Comparison of ENCODE assay signal across 23 mouse cellular contexts in the genomic region with DNA sequence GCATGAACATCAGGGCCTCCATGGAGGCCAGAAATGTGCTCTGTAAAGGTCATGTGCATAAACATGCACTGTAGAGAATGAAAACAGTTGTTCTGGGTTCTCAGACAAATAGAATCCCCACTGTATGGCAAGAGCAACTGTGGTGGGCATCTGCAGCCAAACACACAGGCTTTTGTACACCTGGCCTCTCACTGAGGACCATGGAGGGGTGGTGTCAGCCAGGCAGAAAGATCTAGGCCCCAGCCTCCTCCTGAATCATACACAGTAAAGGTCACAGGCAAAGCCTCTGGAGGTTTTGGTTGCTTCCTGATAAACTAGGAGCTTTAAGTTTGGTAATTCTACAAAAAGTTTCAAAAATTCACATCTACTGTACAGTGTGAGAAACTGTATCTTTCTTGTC. TPM values are rescaled to one million over a fixed set of nuclear protein-coding genes. Genes with fewer than 3 reads are reported as not detected.
A peak's percentile ranks its signal among the peaks of the same experiment; 100 is the strongest.
DNase-seq lines count a peak whose midpoint lies in the region; ATAC-seq and TF ChIP-seq lines count a peak whose summit lies in the region.
"Had no signal": no experiment of that assay in that cellular context is flagged by ENCODE, and none has a peak within 500 bp of the region (broad histone marks: within the 10 kb centered on the region; RNA-seq: fewer than 3 reads in every experiment).

No protein-coding gene starts in this region.

- H3K4me2 ChIP-seq in embryonic facial prominence, embryonic 14.5 days (ENCODE audit: low read depth, low read length): no peak overlapping the region
- H3K4me2 ChIP-seq: embryonic facial prominence, embryonic 12.5 days; embryonic facial prominence, embryonic 15.5 days; forebrain, embryonic 12.5 days had no signal

- H3K4me3 ChIP-seq in embryonic facial prominence, embryonic 14.5 days (ENCODE audit: low read depth, low read length): no peak overlapping the region
- no peak overlapping the region for H3K4me3 ChIP-seq in embryonic facial prominence, embryonic 10.5 days
- no peak overlapping the region for H3K4me3 ChIP-seq in kidney, adult 2 months (ENCODE audit: insufficient read depth, low read depth, low read length)
- H3K4me3 ChIP-seq: embryonic facial prominence, embryonic 12.5 days; embryonic facial prominence, embryonic 15.5 days; erythroblast, embryonic 14.5 days; forebrain, embryonic 10.5 days; forebrain, embryonic 12.5 days had no signal

- H3K4me1 ChIP-seq in embryonic facial prominence, embryonic 14.5 days (ENCODE audit: control insufficient read depth, insufficient read depth, low read length): no peaks in the 10 kb centered on the region
- peaks cover 8% of the 10 kb centered on the region for H3K4me1 ChIP-seq in embryonic facial prominence, embryonic 10.5 days
- H3K4me1 ChIP-seq in kidney, adult 2 months (ENCODE audit: control insufficient read depth, insufficient read depth, low read length): peaks cover 42% of the 10 kb centered on the region
- H3K4me1 ChIP-seq: embryonic facial prominence, embryonic 12.5 days had no signal

- H3K9ac ChIP-seq in embryonic facial prominence, embryonic 14.5 days (ENCODE audit: low read depth, low read length): no peak overlapping the region
- H3K9ac ChIP-seq: embryonic facial prominence, embryonic 12.5 days; embryonic facial prominence, embryonic 15.5 days; forebrain, embryonic 12.5 days had no signal

- no peak for TF ChIP-seq POLR2A in kidney, adult 2 months (IDR thresholded peaks at IDR 0.05; ENCODE audit: low read depth, low read length)

- TF ChIP-seq CTCF in kidney, adult 2 months (conservative IDR thresholded peaks at IDR 0.05; ENCODE audit: insufficient read depth, insufficient read length, low read depth, low read length): no peak

- H3K27ac ChIP-seq in embryonic facial prominence, embryonic 14.5 days (replicated peaks; ENCODE audit: low read depth, low read length): no peak overlapping the region
- H3K27ac ChIP-seq in embryonic facial prominence, embryonic 10.5 days (replicated peaks): no peak overlapping the region
- 0 out of 2 replicates have a peak overlapping the region, but pooled peaks have one; percentile 24 for H3K27ac ChIP-seq in kidney, adult 2 months (ENCODE audit: insufficient read depth, low read depth, low read length)
- H3K27ac ChIP-seq: embryonic facial prominence, embryonic 12.5 days; embryonic facial prominence, embryonic 15.5 days; forebrain, embryonic 10.5 days; forebrain, embryonic 12.5 days had no signal

- ATAC-seq in embryonic facial prominence, embryonic 14.5 days (ENCODE audit: low read depth): no peak
- ATAC-seq: forebrain, embryonic 14.5 days; forebrain, embryonic 16.5 days had no signal

- no peaks in the 10 kb centered on the region for H3K27me3 ChIP-seq in embryonic facial prominence, embryonic 14.5 days (replicated peaks; ENCODE audit: control insufficient read depth, insufficient read depth, low read length)
- H3K27me3 ChIP-seq in embryonic facial prominence, embryonic 10.5 days (replicated peaks; ENCODE audit: low read depth, poor library complexity, severe bottlenecking): no peaks in the 10 kb centered on the region
- no peaks in the 10 kb centered on the region for H3K27me3 ChIP-seq in kidney, adult 2 months (replicated peaks; ENCODE audit: control insufficient read depth, insufficient read depth, low read length)
- H3K27me3 ChIP-seq: embryonic facial prominence, embryonic 12.5 days; embryonic facial prominence, embryonic 15.5 days; forebrain, embryonic 12.5 days had no signal

- H3K36me3 ChIP-seq in embryonic facial prominence, embryonic 14.5 days (ENCODE audit: control insufficient read depth, insufficient read depth, low read length): no peaks in the 10 kb centered on the region
- peaks cover 9% of the 10 kb centered on the region for H3K36me3 ChIP-seq in embryonic facial prominence, embryonic 10.5 days (replicated peaks)
- no peaks in the 10 kb centered on the region for H3K36me3 ChIP-seq in kidney, adult 2 months (ENCODE audit: control insufficient read depth, insufficient read depth, low read length)
- H3K36me3 ChIP-seq: embryonic facial prominence, embryonic 12.5 days; embryonic facial prominence, embryonic 15.5 days; forebrain, embryonic 12.5 days had no signal

- H3K9me3 ChIP-seq in embryonic facial prominence, embryonic 14.5 days (ENCODE audit: control insufficient read depth, low read length): no peaks in the 10 kb centered on the region
- no peaks in the 10 kb centered on the region for H3K9me3 ChIP-seq in embryonic facial prominence, embryonic 10.5 days
- H3K9me3 ChIP-seq: embryonic facial prominence, embryonic 12.5 days; embryonic facial prominence, embryonic 15.5 days; forebrain, embryonic 10.5 days; forebrain, embryonic 12.5 days had no signal

- peak; percentile 29 for DNase-seq in embryonic facial prominence, embryonic 14.5 days (ENCODE audit: low spot score)
- no peak for DNase-seq in embryonic facial prominence, embryonic 10.5 days (ENCODE audit: low spot score)
- DNase-seq in kidney, adult 2 months: no peak
- DNase-seq in kidney, adult 9 months: no peak
- DNase-seq in testis, postnatal 14 days (ENCODE audit: low spot score): peak; percentile 42
- DNase-seq in testis, postnatal 10 days (ENCODE audit: low spot score): no peak
- DNase-seq in spleen, postnatal 10 days (ENCODE audit: low spot score in 2 of 2): no peak
- DNase-seq: adrenal gland, adult 8-10 months; adrenal gland, postnatal 14 days; cerebellum, adult 11 months; cerebellum, adult 18-20 months; cerebellum, adult 8-10 months; cerebellum, adult 9-11 months; cerebellum, postnatal 14 days; cerebellum, postnatal 36 days; embryo, embryonic 11 days had no signal

RNA-seq across cellular contexts. Expression of a gene that starts 38.1 kb away (rescaled TPM):
- 60.6 and 65.5 TPM in 2 replicates for polyA plus RNA-seq in embryonic facial prominence, embryonic 14.5 days (2014; fragmentation: Nextera tagmentation; extraction: Ambion mirVana)
- polyA plus RNA-seq in embryonic facial prominence, embryonic 10.5 days (2016; fragmentation: Nextera tagmentation; extraction: Ambion mirVana): 75.3 and 77.8 TPM in 2 replicates
- 126 and 136 TPM in 2 replicates for polyA plus RNA-seq in kidney, adult 2 months (2012; rRNA removed)

Comparison
In these comparisons a context has a peak if more than half of its experiments do, and no peak if none do; other contexts are left out.
1. DNase-seq: peak in embryonic facial prominence, embryonic 14.5 days (single experiment) and testis, postnatal 14 days (single experiment); none in embryonic facial prominence, embryonic 10.5 days (single experiment), kidney, adult 2 months (single experiment), kidney, adult 9 months (single experiment), testis, postnatal 10 days (single experiment) and spleen, postnatal 10 days (0 of 2).